Mouse (Mus musculus) thymus, postnatal 25 days (tissue): ENCODE results near the gene Met.

Experiments
- DNase-seq: peaks from one replicate; pipeline ENCODE4 v3.0.0; 2022

Gene Met

GRCm38 (mm10) chr6:17620823-17621222, 157.2 kb downstream of the Met start:
- no peak for DNase-seq

- DNase-seq, result no peak
Observed at GRCm38 (mm10) chr6:17621436-17621835, 157.8 kb downstream of the Met start.
